Mouse (Mus musculus) embryo, embryonic 10 days (tissue): Measurements from ENCODE around the gene Zdhhc18.
A peak's percentile ranks its signal among the peaks of the same experiment; 100 is the strongest.
"Not testable (repeated sequence)": the region's sequence is repeated elsewhere in the genome, so short reads cannot be mapped to it uniquely, and the experiment has no call there.

Experiments used
- DNase-seq: peaks from one replicate; pipeline ENCODE4 v3.0.0-alpha.2; 2015; ENCODE audit warnings: low spot score

Zdhhc18 gene

GRCm38 (mm10) chr4:133662945-133663344 is 13.0 kb upstream of the Zdhhc18 start:
- DNase-seq, result no peak

DNA sequence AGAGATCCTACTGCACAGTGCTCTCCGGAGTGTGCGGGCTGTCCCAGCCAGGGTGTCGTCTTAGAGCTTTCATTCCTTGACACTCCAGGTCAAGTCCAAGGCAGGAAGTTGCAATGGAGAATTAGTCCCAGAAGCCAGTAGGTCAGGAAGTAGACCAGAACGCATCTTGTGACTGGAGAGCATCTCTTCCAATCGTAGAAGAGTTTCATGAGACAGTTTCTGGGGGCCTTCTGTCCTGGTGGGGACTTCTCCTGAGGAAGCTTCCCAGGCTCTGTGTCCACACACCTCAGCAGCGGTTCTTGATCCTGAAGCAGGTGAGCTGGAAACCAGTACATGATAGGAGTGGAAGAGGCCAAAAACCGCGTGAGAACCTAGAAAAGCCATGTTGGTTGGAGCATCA is 12.5 kb upstream of the Zdhhc18 start:
- no peak for DNase-seq

- no peak for DNase-seq
Observed at GRCm38 (mm10) chr4:133660193-133661155, 10.5 kb upstream of the Zdhhc18 start.

DNA sequence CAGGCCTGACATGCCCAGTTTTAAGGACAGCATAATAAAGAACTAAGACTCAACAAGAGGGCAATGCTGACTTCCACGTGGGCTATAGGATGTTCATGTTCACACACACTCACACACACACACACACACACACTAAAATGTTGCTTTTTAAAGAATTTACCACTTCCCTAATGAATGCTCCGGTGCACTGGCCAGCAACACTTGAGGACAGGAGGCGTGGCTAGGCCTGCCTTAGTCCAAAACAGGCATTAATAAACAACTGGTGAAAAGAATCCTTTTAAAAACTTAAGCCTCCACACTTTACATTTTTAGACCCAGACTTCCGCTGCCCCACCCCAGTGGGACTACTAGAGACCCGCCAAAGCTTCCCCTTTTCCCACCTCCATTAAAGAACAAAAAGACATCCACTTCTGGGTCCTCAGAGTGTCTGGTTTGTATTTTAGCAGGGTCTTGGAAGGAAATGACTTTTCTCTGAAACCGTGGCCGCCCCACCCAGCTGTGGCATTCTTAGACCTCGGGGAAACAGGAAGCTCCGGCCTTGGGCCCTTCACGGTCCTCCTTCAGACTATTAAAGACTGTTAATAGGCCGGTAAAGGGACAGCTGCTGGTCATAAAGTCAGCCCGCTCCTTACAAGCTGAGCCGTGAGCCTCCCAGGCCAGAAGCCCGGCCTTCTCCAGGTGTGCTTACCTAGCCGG is 9.7 kb upstream of the Zdhhc18 start:
- peak; percentile 53 for DNase-seq

- no peak for DNase-seq
Observed at GRCm38 (mm10) chr4:133658729-133659128, 8.8 kb upstream of the Zdhhc18 start.

DNA sequence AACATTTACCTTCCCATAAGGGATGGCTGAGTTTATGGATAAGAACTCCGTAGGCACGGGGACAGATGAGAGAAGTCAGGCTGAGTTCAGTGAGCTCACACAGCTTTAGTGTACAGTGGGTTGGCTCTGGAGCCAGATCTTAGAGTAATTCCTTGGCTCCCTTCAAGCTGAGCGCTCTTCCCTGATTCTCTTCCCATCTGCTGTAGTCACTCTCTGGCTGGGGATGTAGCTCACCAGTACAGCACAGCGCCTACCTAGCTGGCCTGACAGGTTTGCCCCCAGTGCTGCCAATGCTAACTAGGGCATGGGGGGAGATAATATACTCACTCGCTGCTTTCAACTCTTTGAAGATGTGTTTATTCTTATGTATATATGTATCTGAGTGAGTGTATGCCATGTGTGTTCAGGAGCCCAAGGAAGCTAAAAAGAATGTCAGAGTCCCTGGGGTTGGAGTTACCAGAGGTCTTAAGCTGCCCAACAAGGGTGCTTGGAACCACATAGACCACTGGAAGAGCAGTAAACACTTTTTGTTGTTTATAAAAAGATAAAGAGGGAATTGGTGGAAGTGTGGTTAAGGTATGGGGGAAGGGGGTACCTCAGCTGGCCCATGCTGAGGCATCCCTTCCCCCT is 8.0 kb upstream of the Zdhhc18 start:
- DNase-seq, result no peak

DNA sequence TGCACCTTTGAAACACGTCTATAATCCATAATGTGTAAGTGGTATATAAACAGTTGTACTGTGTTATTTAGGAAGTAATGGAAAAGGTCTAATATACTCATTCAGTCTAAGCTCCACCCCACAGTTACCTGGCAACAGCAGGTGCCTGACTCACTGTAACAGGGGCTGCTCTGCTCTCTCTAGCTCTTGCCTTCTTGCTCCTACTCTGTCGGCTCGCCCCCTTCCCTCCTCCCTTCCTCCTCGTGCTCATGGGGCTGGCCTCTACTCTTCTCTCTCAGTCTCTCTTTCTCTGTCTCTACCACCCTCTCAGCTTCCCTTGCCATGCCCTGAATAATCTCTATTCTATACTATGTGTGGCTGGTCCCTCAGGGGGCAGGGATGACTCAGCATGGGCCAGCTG is 7.0 kb upstream of the Zdhhc18 start:
- DNase-seq, result no peak

- no peak for DNase-seq
Observed at GRCm38 (mm10) chr4:133656294-133656693, 6.3 kb upstream of the Zdhhc18 start.

- not testable (repeated sequence) for DNase-seq
Observed at GRCm38 (mm10) chr4:133654070-133654469, 4.1 kb upstream of the Zdhhc18 start.

- no peak for DNase-seq
Observed at GRCm38 (mm10) chr4:133652746-133653145, 2.8 kb upstream of the Zdhhc18 start.

DNA sequence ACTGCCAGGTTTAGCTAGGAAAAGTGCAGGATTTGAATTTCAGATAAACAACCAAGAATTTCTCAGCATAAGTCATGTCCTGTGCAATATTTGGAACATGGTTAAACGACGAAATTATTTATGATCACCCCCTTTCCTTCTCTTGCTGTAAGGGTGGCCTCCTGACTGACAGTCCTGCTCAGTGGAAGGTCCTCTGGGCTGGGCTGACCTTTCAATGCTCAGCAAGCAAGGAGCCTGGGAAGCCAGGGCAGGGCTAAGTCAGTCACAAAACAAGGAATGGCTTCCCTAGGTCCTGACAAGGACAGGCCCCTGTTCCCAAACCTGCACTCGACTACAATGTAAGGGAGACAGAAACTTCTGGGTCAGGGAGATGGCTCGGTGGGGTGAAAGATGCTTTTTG is 2.0 kb upstream of the Zdhhc18 start:
- DNase-seq, result no peak

DNA sequence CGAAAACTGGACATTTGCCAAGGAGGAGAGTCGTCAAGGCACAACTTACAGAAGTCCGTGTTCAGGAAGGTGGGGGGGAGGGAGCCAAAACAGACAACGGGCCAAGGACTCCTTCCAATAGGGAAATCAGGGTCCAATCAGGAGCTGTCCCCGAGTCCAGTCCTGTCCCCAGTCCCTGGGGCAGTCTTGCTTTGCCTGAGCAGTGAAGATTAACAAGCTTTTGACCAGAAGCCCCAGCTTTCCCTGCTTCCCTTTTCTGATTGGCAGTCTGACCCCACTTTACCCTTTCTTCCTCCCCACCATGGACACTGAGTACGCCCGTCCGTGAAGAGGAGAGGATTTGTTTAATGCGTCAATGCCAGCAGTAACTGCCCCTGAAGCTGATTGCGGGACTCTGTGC is 1.5 kb upstream of the Zdhhc18 start:
- DNase-seq, result no peak

DNA sequence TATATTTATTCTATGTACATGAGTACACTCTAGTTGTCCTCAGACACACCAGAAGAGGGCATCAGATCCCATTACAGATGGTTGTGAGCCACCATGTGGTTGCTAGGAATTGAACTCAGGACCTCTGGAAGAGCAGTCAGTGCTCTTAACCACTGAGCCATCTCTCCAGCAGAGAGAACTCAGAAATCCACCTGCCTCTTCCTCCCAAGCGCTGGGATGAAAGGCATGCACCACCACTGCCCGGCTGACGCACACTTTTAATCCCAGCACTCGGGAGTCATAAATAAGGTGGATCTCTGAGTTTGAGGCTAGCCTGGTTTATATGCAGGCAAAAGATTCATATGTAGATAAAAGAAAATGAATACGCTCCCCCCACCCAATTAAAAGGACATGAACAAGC is 490 bp downstream of the Zdhhc18 start:
- DNase-seq, result not testable (repeated sequence)

DNA sequence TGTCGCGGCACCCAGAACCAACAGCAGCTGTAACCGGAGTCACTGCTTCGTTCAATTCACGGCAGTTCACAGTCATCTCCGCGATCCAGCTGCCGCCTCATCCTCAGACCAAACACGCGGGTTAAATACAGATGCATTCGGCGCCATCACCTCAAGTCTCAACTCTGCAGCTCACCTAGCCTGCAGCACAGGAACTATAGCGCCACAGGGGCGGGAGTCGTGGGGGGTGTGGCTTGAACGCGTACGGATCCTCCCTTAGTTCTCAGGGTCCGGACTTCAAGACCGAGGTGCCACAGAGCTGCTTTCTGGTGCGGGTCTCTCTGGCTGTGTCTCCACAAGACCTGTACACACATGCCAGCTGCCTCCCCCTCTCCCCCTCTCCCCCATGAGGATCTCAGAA is 4.3 kb downstream of the Zdhhc18 start:
- no peak for DNase-seq

- no peak for DNase-seq
Observed at GRCm38 (mm10) chr4:133645195-133645594, 4.8 kb downstream of the Zdhhc18 start.

GRCm38 (mm10) chr4:133634043-133634410 is 15.9 kb downstream of the Zdhhc18 start:
- no peak for DNase-seq

DNA sequence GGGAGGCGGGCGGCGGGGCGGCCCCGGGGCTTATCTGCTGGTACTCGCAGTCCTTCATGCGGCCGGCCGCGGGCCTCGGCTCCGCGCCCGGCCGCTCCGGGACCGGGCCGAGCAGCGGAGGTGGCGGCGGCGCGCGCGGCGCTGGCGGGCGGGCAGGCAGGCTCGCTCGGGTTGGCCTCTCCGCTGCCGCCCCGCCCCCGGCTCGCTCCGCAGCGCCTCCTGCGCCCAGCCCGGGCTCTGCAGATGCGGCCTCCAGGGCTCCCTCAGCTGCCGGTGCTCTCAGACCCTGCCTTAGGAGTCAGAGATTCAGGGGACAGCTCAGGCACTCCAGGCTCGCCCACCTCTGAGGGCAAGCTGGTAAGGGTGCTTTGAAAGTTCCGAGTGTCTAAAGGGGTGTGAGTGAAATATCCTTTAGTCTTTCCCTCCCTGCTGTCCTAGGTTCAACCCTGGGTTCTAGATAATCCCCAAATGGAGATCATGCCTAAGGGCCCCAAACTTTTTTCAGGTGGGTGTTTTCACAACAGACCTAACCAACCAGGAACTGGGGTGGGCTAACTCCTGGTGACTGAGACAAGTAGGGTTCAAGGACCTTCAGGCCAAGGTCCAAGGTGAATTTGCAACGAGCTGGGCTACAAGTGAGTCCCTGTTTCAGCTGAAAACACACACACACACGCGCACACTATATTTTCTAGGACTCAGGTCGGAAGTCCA is 16.5 kb downstream of the Zdhhc18 start:
- DNase-seq, result peak; percentile 85

GRCm38 (mm10) chr4:133632483-133633327 is 17.2 kb downstream of the Zdhhc18 start:
- no peak for DNase-seq

- no peak for DNase-seq
Observed at GRCm38 (mm10) chr4:133631769-133632411, 18.1 kb downstream of the Zdhhc18 start.

- DNase-seq, result no peak
Observed at GRCm38 (mm10) chr4:133631071-133631768, 18.7 kb downstream of the Zdhhc18 start.
